Mouse (Mus musculus) kidney, postnatal 0 days (tissue): Measurements from ENCODE around the gene Rab20. TPM values are rescaled to one million over a fixed set of nuclear protein-coding genes. Genes with fewer than 3 reads are reported as not detected.

Experiments
- ATAC-seq: fragments of 200-750 bp; cut with Nextera tagmentation; replicated peaks from 2 replicates; pipeline ENCODE4 v1.8.0; 2017; ENCODE audit warnings: low read depth, moderate number of reproducible peaks, moderate TSS enrichment, moderate library complexity; ENCODE audit not compliant: low FRiP score
- DNase-seq: peaks from one replicate; pipeline ENCODE4 v3.0.0-alpha.2; 2016; ENCODE audit warnings: low spot score
- H3K27ac ChIP-seq: fragments of 300-500 bp; sonication (generic); 2 replicates; pipeline ENCODE4 v1.5.1; 2014; ENCODE audit warnings: mild to moderate bottlenecking
- H3K27me3 ChIP-seq: fragments of 300-500 bp; sonication (generic); 2 replicates; pipeline ENCODE4 v1.6.1; 2014; ENCODE audit warnings: low read length, mixed read lengths; ENCODE audit not compliant: insufficient read depth
- H3K36me3 ChIP-seq: fragments of 300-500 bp; sonication (generic); 2 replicates; pipeline ENCODE4 v1.6.1; 2014; ENCODE audit warnings: low read length, mixed read lengths; ENCODE audit not compliant: insufficient read depth
- H3K4me1 ChIP-seq: fragments of 300-500 bp; sonication (generic); replicated peaks from 2 replicates; pipeline ENCODE4 v1.6.1; 2014; ENCODE audit warnings: antibody characterized with exemption, low read length, mixed read lengths; ENCODE audit not compliant: insufficient read depth
- H3K4me2 ChIP-seq: fragments of 300-500 bp; sonication (generic); 2 replicates; pipeline ENCODE4 v1.6.1; 2014; ENCODE audit warnings: mild to moderate bottlenecking, low read length, moderate library complexity, mixed read lengths
- H3K4me3 ChIP-seq: fragments of 300-500 bp; sonication (generic); replicated peaks from 2 replicates; pipeline ENCODE4 v1.5.1; 2014; ENCODE audit warnings: low read depth, low read length
- H3K9ac ChIP-seq: fragments of 300-500 bp; sonication (generic); 2 replicates; pipeline ENCODE4 v1.6.1; 2014; ENCODE audit warnings: low read depth, low read length
- H3K9me3 ChIP-seq: fragments of 300-500 bp; sonication (generic); replicated peaks from 2 replicates; pipeline ENCODE4 v1.6.1; 2016; ENCODE audit warnings: low read length, inconsistent platforms, mixed read lengths
- CTCF ChIP-seq: IDR thresholded peaks from 2 replicates; pipeline ENCODE4 v1.5.1; 2016; ENCODE audit warnings: antibody characterized with exemption, low read depth, mild to moderate bottlenecking, moderate library complexity
- WGBS: fragments of 180-500 bp; shearing (Covaris S2); extraction: QIAGEN DNeasy Blood & Tissue Kit; methylation state at CpG from one replicate; pipeline ENCODE4 v1.1.7; 2014; 5-methylcytosine and 5-hydroxymethylcytosine counted together
- polyA plus RNA-seq: library from polyadenylated mRNA; unstranded; fragments of >200 nt; fragmentation: Nextera tagmentation; extraction: Ambion mirVana; gene quantifications from 2 replicates; pipeline ENCODE4 v1.2.1, GENCODE M21; 2015

Gene Rab20
- polyA plus RNA-seq, 1 experiment from 2014 or later, result 48.0 TPM

DNA sequence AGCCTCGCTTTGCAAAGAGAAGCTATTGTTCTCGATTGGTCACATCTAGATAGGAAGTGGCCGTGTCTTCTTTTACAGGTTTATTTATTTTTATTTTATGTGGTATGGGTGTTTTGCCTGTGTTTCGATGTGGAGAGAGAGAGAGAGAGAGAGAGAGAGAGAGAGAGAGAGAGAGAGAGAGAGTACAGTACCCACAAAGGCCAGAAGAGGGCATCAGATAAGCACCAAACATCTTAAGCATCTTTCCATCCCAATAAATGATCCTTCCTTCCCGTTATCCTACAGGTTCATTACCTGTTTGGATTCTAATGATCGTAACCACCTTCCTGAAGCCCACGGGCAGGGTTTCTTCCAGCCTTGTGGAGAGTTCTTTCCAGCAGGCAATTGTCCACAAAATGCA, 55.4 kb downstream of the Rab20 start:
- DNase-seq, result peak; percentile 19
- H3K27ac ChIP-seq, result no peak overlapping the region
- no peaks in the 10 kb centered on the region for H3K27me3 ChIP-seq
- no peak overlapping the region for H3K4me2 ChIP-seq
- no peaks in the 10 kb centered on the region for H3K9me3 ChIP-seq
- TF ChIP-seq CTCF, result peak; percentile 70
- H3K4me1 ChIP-seq, result no peaks in the 10 kb centered on the region
- H3K9ac ChIP-seq, result no peak overlapping the region
- WGBS, result 75% methylated on average over 7 of the region's 7 CpGs
- ATAC-seq, result no peak
- no peak overlapping the region for H3K4me3 ChIP-seq
- H3K36me3 ChIP-seq, result peaks cover 61% of the 10 kb centered on the region

- ATAC-seq (no peak), DNase-seq (no peak)
- Histone ChIP-seq H3K9ac (no peak overlapping the region), H3K4me3 (no peak overlapping the region), H3K27ac (no peak overlapping the region), H3K4me1 (no peaks in the 10 kb centered on the region), H3K36me3 (peaks cover 58% of the 10 kb centered on the region), H3K27me3 (no peaks in the 10 kb centered on the region), H3K4me2 (no peak overlapping the region), H3K9me3 (no peaks in the 10 kb centered on the region)
- no peak for TF ChIP-seq CTCF
- 82% methylated on average over 6 of the region's 6 CpGs for WGBS
These were observed 56.5 kb downstream of the Rab20 start for GRCm38 (mm10) chr8:11421968-11422367.

DNA sequence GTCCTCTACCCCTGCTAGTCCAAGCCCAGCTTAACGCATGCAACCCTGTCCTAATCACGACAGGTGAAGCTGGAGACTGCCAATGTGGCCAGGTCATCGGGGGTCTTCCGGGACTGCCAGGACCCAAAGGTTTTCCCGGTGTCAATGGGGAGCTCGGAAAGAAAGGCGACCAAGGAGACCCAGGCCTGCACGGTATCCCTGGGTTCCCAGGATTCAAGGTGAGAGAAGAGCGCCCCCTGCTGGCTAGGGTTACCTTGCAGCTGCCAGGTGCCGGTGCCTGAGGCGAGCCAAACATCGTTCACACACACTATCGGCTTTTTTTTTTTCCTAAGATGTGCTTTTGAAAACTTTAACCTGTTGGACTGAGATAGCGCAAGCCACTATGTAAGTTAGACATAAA, 57.4 kb downstream of the Rab20 start:
- 54% methylated on average over 14 of the region's 14 CpGs for WGBS
- DNase-seq (peak; percentile 51), ATAC-seq (no peak)
- Histone ChIP-seq H3K9ac (no peak overlapping the region), H3K4me1 (no peaks in the 10 kb centered on the region), H3K4me2 (no peak overlapping the region), H3K27me3 (no peaks in the 10 kb centered on the region), H3K27ac (no peak overlapping the region), H3K4me3 (no peak overlapping the region), H3K9me3 (no peaks in the 10 kb centered on the region), H3K36me3 (peaks cover 58% of the 10 kb centered on the region)
- TF ChIP-seq CTCF, result peak; percentile 78

GRCm38 (mm10) chr8:11419645-11420044, 58.9 kb downstream of the Rab20 start:
- H3K9me3 ChIP-seq, result no peaks in the 10 kb centered on the region
- H3K36me3 ChIP-seq, result peaks cover 58% of the 10 kb centered on the region
- peak; percentile 15; the same call in 1 of the 2 replicates for ATAC-seq
- H3K4me2 ChIP-seq, result no peak overlapping the region
- no peak overlapping the region for H3K27ac ChIP-seq
- no peaks in the 10 kb centered on the region for H3K27me3 ChIP-seq
- no peak overlapping the region for H3K4me3 ChIP-seq
- H3K4me1 ChIP-seq, result no peaks in the 10 kb centered on the region
- no peak overlapping the region for H3K9ac ChIP-seq
- peak; percentile 85 for TF ChIP-seq CTCF
- 19% methylated on average over 2 of the region's 2 CpGs for WGBS
- peak; percentile 76 for DNase-seq

GRCm38 (mm10) chr8:11419232-11419631, 59.3 kb downstream of the Rab20 start:
- H3K9ac ChIP-seq, result no peak overlapping the region
- H3K27me3 ChIP-seq, result no peaks in the 10 kb centered on the region
- no peaks in the 10 kb centered on the region for H3K9me3 ChIP-seq
- 0 out of 2 replicates have a peak, but pooled peaks have one; percentile 11 for ATAC-seq
- H3K36me3 ChIP-seq, result peaks cover 55% of the 10 kb centered on the region
- no peak overlapping the region for H3K4me3 ChIP-seq
- H3K27ac ChIP-seq, result no peak overlapping the region
- no peak overlapping the region for H3K4me2 ChIP-seq
- 42% methylated on average over 6 of the region's 6 CpGs for WGBS
- no peaks in the 10 kb centered on the region for H3K4me1 ChIP-seq
- TF ChIP-seq CTCF, result no peak
- DNase-seq, result no peak

- no peak overlapping the region for H3K27ac ChIP-seq
- TF ChIP-seq CTCF, result no peak
These were observed 60.7 kb downstream of the Rab20 start for GRCm38 (mm10) chr8:11417762-11418161.

DNA sequence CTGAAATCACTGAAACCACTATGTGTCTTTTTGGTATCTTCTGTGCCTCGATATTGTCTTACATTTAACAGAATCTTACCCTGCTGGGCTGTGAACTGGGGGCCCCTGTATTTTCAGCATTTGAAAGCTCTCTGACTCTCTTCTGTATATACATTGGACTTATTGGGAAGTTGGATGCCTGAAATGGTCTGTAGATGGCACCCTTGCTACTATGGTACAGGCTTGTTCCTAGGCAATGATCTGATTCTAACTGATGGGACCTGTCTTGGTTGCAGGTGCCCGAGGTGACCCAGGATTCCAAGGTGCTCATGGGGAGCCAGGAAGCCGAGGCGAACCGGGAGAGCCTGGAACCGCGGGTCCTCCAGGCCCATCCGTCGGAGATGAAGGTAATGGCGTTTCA, 63.4 kb downstream of the Rab20 start:
- peak; percentile 48; the same call in 1 of the 2 replicates for TF ChIP-seq CTCF
- DNase-seq (no peak), ATAC-seq (no peak)
- Histone ChIP-seq H3K9ac (no peak overlapping the region), H3K4me2 (no peak overlapping the region), H3K27me3 (no peaks in the 10 kb centered on the region), H3K36me3 (peaks cover 41% of the 10 kb centered on the region), H3K4me3 (no peak overlapping the region), H3K27ac (no peak overlapping the region), H3K4me1 (no peaks in the 10 kb centered on the region), H3K9me3 (no peaks in the 10 kb centered on the region)
- 90% methylated on average over 10 of the region's 10 CpGs for WGBS

More at GRCm38 (mm10) chr8:11417762-11418161, 60.7 kb downstream of the Rab20 start:
- no peaks in the 10 kb centered on the region for H3K9me3 ChIP-seq
- ATAC-seq (no peak), DNase-seq (no peak)
- H3K36me3 ChIP-seq, result peaks cover 46% of the 10 kb centered on the region
- H3K9ac ChIP-seq, result no peak overlapping the region
- H3K4me1 ChIP-seq, result no peaks in the 10 kb centered on the region
- H3K4me2 ChIP-seq, result no peak overlapping the region
- WGBS, result 80% methylated on average over 13 of the region's 13 CpGs
- H3K4me3 ChIP-seq, result no peak overlapping the region
- no peaks in the 10 kb centered on the region for H3K27me3 ChIP-seq
